Mouse (Mus musculus): ENCODE measurements at regions not wholly inside any gene's neighbourhood (a gene's known extent, or its start where the extent isn't known, plus 50 kb on each side); places are given as distances from the start of the nearest gene placed in this dataset.

DNA sequence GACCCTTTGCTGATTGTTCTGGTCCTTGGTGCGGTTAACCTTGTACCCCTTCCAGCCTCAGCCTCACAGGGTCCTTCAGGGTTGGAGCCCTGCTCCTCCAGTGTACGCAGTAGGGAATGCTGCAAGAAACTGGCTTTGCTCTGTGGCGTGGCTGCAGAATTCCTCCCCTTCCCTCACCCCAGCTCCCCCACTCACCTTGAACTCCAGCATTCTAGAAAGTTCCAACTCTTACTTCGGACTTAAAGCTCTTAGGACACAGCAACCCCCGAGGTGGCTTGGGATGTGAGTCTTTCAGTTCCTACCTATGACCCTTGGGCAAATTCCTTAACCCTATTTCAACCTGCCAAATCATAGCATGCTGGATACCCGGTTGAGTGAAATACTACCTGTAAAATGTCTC is 73.3 kb upstream of the 1700024P04Rik start:
- no peak for DNase-seq (ENCODE audit: low read depth, low spot score)

DNA sequence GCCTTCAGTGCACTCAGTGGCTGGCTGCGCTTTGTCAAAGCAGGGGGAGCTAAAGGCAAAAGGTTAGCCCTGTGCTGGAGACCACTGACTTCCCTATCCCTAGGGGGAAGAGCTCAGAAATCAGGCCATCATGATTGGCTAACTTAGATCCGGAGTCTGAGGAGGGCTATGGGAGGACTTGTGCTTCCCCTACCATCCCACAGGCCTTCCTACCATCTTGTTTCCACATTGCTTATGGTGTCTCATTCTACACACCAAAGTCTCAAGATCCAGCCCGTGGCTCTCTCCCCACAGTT is 72.9 kb upstream of the 1700024P04Rik start:
- no peak for DNase-seq (ENCODE audit: low read depth, low spot score)

DNA sequence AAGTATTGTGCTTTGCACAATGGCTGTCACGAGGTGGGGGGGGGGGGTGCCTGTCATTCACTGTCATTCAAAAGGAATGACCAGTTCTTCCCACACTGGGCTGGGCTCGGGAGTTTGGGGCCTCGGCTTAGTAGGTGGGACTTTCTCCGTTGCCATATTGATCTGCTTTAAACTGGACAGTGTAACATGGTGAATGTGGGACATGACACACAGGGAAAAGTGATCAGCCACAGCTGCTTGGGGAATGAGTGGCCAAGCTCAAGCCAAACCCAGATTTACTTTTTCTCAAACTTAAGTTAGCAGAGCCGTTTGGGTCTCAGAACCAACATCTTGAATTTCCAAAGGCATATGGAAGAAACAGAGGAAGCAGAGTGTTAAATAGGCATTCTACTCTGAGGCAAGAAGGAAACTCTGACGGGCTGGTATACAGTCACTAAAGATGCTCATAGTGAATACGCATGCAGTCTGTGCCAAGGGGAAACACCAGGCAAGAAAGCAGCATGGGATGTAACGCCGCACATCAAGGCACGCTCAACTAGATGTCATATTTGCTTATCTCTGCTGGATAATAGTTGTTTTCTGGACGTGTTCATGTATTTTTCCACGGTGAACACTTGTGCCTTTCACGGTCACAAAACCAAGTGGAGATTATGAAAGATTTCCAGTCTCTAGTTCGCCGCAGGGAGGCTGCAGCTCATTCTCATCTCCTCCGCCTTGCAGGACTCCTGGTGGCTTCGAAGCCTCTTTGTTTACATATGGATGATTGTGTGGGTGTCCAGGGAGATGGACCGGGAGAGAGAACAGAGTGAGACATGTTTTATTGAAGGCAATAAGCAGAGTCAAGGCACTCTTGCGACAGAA is 72.3 kb upstream of the 1700024P04Rik start:
- DNase-seq (ENCODE audit: low read depth, low spot score) = no peak

DNA sequence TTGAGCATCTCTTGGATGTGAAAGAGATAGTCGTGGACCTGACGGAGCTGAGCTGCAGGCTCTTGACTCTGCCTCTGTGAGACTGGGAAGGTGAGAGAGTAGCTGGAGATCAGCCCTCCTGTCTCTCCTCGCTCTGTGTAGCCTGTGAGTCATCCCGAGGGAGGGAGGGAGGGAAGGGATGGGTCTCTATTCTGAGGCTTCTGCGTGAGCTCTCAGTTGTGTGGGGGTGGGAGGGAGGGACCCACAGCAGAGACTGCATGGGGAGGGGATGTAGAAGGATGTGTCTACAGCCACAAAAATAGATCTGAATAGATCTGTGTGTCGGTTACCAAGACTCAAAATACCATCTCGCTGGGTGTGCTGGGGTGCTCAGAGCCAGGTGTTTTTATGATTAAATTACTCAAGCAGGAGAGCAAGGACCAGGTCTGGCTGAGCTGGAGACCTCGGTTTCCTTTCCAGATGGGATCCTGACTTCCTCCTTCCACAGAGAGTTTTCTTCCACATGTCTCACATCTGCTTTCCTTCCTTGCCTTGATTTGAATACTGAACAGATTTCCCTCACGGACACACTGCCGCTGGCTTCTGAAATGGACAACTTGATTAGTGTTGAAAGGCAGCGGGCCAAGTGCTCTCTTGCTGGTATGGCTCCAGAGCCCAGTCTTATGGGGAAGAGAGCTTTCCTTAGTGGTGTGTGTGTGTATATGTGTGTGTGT is 71.4 kb upstream of the 1700024P04Rik start:
- no peak for DNase-seq (ENCODE audit: low read depth, low spot score)

DNA sequence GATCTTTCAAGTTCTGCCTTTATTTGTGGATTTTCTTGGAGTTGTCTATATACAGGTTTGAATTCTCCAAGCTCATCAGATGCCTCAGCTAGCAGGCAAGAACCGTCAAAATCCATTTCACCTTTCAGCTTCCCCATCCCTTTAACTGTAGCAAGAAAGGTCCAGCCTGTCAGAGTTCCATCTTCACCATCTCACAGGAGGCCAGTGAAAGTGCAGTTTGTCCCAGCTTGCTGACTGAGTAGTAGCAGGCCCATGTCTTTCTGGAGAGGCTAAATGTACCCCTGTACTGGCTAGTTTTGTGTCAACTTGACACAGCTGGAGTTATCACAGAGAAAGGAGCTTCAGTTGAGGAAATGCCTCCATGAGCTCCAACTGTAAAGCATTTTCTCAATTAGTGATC is 67.7 kb upstream of the 1700024P04Rik start:
- DNase-seq (ENCODE audit: low read depth, low spot score) = no peak

DNA sequence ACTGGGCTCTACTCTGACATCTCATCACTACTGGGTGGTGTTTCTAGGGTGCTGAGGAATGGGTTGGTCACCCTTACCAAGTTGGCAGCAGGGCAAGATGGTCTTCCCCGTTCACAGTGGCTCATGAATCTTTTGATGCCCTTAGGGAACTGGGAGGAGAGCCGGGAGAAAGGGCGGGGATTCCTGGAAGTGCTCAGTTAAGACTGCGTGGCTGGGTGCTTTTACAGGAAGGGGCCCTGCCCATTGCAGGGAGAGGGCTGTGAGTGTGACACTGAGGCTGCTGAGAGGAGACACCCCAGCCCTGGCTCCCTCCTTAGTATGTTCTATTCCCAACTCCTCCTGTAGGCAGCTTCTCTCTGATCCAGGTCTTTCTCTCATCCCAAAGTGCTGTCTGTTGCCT is 65.3 kb upstream of the 1700024P04Rik start:
- DNase-seq (ENCODE audit: low read depth, low spot score) = no peak

DNA sequence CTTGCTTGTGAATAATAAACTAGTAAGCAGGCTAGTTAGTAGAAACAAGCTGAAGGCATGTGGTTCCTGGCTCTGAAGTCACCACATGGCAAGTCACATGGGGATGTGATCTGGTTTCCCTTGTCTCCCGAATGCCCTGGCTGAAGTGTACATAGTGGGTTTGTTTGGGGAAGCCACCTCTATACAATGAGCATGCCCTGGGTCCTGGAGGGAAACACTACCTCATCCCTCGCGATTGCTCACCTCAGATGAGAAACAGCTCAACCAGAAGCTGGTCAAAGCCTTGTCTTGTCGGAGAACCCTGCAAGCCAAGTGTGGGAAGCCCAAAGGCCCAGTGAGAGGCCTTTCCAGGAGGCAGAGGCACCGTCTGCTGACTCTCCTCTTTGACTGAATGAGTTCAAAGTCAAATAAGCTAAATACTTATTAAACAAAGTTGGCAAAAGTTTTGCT is 64.3 kb upstream of the 1700024P04Rik start:
- no peak for DNase-seq (ENCODE audit: low read depth, low spot score)

DNA sequence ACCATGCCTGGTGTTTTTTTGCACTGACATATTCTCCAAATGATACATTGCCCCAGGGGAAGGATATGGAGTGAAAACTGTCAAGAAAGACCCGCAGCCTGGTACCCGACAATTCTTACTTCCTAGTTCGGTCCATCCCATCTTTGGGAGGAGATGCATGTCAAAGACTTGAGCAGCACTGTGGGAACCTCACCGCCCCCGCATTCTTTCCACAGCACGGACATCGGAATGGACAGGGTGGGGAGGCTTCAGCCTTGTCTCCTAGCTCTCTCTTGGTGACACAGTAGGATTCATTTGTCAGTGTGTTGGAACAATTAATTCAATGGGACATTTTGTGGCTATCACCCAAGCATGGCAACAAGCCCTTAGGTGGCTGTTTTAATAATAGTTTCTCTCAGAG is 62.9 kb upstream of the 1700024P04Rik start:
- DNase-seq (ENCODE audit: low read depth, low spot score) = no peak

DNA sequence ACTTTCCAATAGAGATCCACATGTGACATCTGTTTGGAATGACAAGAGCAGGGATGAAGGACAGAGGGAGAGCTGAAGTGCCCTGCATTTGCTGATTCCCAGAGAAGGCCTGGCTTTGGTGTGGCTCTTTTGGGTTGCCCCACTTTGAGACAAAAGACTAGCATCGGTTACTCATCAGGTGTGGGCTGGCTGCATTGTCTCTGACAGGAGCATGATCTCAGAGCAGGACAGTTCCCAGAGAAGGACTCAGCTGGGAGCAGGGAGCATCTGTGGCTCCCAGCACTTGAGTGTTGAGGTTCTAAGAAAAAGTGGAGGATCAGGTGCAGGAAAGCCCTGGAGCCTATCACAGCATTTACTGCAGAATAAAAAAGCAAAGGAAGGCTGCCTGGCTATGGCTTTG is 62.4 kb upstream of the 1700024P04Rik start:
- DNase-seq (ENCODE audit: low read depth, low spot score) = no peak

DNA sequence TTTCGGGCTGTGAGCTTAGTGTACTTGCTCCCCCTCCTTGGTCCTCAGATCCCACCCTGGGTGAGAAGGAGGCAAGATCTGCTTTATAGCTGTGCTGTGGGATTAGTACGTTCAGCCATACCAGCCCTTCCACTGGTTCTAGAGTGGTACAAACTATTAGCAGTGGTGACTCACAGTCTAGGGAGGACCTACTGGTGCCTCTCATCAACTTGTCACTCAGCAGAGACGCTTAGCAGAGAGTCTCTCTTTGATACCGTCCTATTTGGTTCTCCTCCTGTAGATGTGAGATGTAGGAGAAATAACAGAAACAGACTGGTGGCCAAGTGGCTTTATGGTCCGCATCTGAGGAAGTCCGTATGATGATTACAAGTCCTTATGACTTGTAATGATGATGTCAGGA is 57.7 kb upstream of the 1700024P04Rik start:
- DNase-seq (ENCODE audit: low read depth, low spot score) = no peak

DNA sequence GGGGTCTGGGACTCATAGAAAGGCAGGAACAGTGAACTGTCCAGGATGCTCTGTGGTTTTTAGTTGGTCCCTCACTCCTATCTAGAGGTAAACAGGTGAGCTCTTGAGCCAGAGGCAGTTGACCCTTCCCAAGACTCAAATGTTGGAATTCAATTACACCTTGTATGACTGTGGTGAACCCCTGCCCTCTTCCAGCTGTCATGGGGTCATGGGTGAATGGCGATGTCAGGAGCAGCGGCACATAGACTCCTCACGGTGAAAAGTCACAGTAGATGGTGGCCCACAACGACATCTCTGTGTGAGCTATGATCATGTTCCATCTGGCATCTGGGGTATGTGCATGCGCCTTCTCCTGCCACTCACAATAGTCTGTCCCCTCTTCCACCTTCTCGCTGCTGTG is 56.9 kb upstream of the 1700024P04Rik start:
- no peak for DNase-seq (ENCODE audit: low read depth, low spot score)

DNA sequence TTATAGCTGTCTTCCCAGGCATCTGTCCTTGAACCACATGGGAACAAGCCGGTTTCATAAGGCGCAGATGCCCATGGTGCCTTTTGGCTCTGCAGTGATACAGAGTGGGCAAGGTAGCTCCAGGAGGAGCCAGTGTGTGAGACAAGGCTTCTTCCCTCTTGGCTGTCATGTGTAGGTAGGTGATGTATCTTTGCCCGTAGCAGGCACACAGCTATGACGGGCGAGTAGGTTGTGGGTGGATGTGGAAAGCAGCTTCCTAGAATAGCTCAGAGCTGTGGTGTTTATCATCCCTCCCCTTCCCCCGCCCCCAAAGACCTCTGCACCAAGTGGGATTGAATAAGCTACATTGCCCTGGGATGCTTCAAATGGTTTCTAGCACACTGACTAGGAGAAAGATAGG is 56.5 kb upstream of the 1700024P04Rik start:
- no peak for DNase-seq (ENCODE audit: low read depth, low spot score)

DNA sequence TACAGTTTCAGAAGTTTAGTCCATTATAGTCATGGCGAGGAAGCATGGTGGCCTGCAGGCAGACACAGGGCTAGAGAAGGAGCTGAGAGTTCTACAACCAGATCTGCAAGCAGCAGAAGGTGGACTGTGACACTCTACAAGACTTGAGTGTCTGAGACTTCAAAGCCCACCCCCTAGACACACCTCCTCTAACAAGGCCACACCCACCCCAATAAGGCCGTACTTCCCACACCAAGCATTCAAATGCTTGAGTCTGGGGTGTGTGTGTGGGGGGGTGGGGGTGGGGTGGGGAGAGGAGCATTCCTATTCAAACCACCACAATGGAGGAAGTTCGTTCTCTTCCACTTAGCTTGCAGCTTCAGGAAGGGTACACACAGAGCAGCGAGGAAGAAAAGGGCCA is 55.8 kb upstream of the 1700024P04Rik start:
- no peak for DNase-seq (ENCODE audit: low read depth, low spot score)

DNA sequence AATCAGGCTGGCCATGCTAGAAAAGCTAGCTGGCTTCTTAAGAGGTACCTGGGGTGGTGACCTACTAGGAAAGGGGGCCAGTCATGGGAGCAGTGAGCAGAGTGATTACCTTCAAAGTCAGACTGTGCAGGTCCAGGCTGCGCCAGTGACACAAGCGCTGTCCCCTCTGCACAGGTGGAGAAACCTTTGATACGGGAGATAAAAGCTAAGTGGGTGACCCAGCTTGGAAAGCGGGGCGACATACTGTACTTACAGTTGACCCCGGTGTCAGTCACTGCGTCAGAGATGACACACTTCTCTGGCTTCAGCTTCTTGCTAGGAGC is 54.7 kb upstream of the 1700024P04Rik start:
- no peak for DNase-seq (ENCODE audit: low read depth, low spot score)

DNA sequence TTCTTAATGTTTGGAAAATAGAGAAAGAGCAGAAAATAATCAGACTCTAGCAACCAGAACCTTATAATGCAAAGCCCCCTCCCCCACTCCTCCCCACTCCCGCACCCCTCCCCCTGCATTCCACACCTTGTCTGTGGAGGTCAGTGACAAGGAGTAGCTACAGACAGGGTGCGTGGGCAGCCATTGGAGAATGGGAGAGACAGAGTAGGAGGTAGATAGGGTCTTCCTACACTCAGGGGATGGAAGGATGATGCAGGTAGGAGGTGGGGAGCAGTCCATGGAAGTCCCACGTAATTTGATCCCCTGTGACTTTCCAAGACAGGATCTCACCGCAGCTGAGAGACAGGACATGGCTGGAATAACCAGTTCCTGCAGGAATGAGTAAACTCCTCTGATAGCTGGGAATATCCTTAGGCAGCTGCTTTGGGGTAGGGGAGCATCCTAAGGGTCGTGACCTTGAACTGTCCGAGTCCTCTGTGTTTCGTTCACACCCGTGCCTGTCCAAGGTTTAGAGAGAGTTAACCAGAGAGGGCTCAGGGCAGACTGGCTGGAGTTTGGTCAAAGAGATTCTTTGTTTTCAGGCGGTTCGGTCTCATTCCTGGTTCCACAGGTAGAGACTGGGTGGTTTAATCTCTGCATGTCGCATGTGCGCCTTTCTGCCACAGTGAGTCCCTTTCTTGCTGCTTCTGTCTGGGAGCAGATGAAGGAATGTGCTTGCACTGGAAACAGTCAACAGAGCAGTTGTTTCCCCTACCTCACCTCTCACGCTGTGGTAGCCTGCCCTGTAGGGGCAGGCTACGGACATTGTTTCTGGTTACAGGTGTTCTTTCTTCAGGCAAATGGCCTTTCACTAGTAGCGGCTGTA is 54.1 kb upstream of the 1700024P04Rik start:
- no peak for DNase-seq (ENCODE audit: low read depth, low spot score)

DNA sequence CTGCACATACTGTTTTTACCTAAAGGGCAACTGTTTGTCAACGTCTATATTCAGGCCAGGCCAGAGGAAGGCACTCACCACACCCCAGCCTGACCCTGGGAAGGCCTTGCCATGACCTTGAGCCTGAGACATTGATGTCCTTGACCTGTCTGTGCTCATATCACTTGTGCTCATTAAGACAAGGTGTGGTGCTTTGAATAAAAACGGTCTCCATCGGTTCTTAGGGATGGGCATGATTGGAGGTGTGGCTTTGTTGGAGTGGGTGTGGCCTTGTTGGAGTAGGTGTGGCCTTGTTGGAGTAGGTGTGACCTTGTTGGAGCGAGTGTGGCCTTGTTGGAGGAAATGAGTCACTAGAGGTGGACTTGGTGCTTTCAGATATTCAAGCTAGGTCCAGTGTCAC is 52.8 kb upstream of the 1700024P04Rik start:
- no peak for DNase-seq (ENCODE audit: low read depth, low spot score)

All from retina, adult 2 months (tissue).